Mouse (Mus musculus): Measurements from ENCODE around the gene Sarnp.

DNA sequence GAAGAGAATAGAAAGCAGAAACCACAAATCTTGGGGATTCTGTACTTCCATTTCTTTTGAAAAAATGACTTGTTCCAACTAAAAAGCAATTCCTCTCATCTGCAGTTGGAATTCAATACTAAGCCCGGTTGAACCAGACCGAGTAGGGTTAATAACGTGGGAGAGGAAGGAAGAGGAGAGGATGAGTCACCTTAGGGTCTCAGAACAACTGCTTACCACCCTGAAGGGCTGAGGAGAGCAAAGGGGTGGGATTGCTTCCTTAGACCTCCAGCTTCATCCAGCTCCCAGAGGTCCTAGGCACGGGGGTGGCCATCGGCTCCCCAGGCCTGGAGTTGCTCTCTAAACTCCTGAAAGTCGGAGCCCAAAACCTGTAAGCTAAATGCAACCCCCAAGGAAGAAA, 13.8 kb upstream of the Sarnp start:
- TF ChIP-seq POLR2A (IDR thresholded peaks at IDR 0.05; ENCODE audit: borderline replicate concordance, extremely low read depth, low read depth, low read length) (no peak), CTCF (IDR thresholded peaks at IDR 0.05; ENCODE audit: insufficient read depth, low read length) (no peak)

All from lung, adult 2 months (tissue).